Mouse (Mus musculus): ENCODE measurements around the gene Kdm7a.

DNA sequence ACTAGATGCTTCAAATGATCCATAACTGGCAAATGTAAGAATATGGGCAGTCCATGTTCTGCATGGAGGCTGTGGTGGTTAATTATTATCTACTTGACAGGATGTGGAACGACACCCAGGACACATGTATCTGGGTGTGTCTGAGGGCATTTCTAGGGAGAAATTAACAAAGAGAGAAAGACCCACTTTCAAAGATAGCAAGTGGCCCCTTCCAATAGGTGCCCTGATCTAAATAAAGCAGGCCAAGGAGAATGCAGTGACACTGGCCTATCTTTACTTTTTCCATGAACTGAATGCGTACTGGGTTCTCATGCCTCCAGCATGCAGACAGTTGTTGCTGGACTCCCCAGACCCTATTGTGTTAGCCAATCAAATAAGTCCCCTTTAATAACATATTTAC is 15.1 kb downstream of the Kdm7a start:
- no peak for TF ChIP-seq CTCF (IDR thresholded peaks at IDR 0.05; ENCODE audit: borderline replicate concordance, control insufficient read depth, extremely low read depth, insufficient read depth, low read length, poor library complexity)
- no peak for TF ChIP-seq POLR2A (IDR thresholded peaks at IDR 0.05; ENCODE audit: control insufficient read depth, extremely low read depth, insufficient read depth, low read length, poor library complexity)
